9 mouse cellular contexts compared by ENCODE assay signal in genomic region chr11:49636449-49636848, GRCm38 (mm10). TPM values are rescaled to one million over a fixed set of nuclear protein-coding genes. Genes with fewer than 3 reads are reported as not detected.
DNase-seq lines count a peak whose midpoint lies in the region; ATAC-seq and TF ChIP-seq lines count a peak whose summit lies in the region.
"Had no signal": no experiment of that assay in that cellular context is flagged by ENCODE, and none has a peak within 500 bp of the region (broad histone marks: within the 10 kb centered on the region; RNA-seq: fewer than 3 reads in every experiment).

No protein-coding gene starts in this region.

- DNase-seq in cerebellum, adult 2 months, result no peak
- DNase-seq in cerebellum, adult 9-11 months, result no peak
- DNase-seq in lung, postnatal 0 days (ENCODE audit: low spot score), result no peak
- DNase-seq in lung, postnatal 10 days, result no peak
- no peak for DNase-seq in frontal cortex, postnatal 10 days (ENCODE audit: low spot score in 2 of 2)
- DNase-seq in frontal cortex, postnatal 36 days (ENCODE audit: low spot score in 2 of 2), result no peak

- TF ChIP-seq EP300 in lung, postnatal 0 days (IDR thresholded peaks at IDR 0.05), result no peak

- H3K4me3 ChIP-seq in cerebellum, adult 2 months (replicated peaks; ENCODE audit: insufficient read depth, low read depth, low read length), result no peak overlapping the region
- no peak overlapping the region for H3K4me3 ChIP-seq in lung, postnatal 0 days (ENCODE audit: low read depth, low read length)
- H3K4me3 ChIP-seq in hindbrain, embryonic 15.5 days, result no peak overlapping the region
- no peak overlapping the region for H3K4me3 ChIP-seq in small intestine, adult 2 months (ENCODE audit: low read depth, low read length)
- H3K4me3 ChIP-seq: erythroblast, embryonic 14.5 days had no signal

- TF ChIP-seq POLR2A in cerebellum, adult 2 months (IDR thresholded peaks at IDR 0.05; ENCODE audit: borderline replicate concordance, insufficient read depth, low read length), result no peak
- no peak for TF ChIP-seq POLR2A in small intestine, adult 2 months (IDR thresholded peaks at IDR 0.05; ENCODE audit: low read depth, low read length)

- no peaks in the 10 kb centered on the region for H3K36me3 ChIP-seq in lung, postnatal 0 days (ENCODE audit: insufficient read depth, low read length)
- H3K36me3 ChIP-seq in hindbrain, embryonic 15.5 days, result no peaks in the 10 kb centered on the region
- H3K36me3 ChIP-seq in small intestine, adult 2 months (ENCODE audit: control insufficient read depth, insufficient read depth, low read length), result no peaks in the 10 kb centered on the region

- TF ChIP-seq CTCF in cerebellum, adult 2 months (IDR thresholded peaks at IDR 0.05; ENCODE audit: borderline replicate concordance, insufficient read depth, low read depth, low read length), result peak; percentile 38; the same call in 1 of the 2 replicates
- TF ChIP-seq CTCF in lung, postnatal 0 days (IDR thresholded peaks at IDR 0.05), result peak; percentile 69
- TF ChIP-seq CTCF in small intestine, adult 2 months (IDR thresholded peaks at IDR 0.05; ENCODE audit: extremely low read depth, insufficient read length, insufficient replicate concordance, low read depth, low read length), result peak; percentile 29; the same call in 1 of the 2 replicates

- whole genome bisulfite sequencing in cerebellum, adult 2 months, result 1% methylated on average over 11 of the region's 11 CpGs
- 10% methylated on average over 11 of the region's 11 CpGs for WGBS in lung, postnatal 0 days
- WGBS in hindbrain, embryonic 15.5 days, result 4% methylated on average over 11 of the region's 11 CpGs
- 8% methylated on average over 11 of the region's 11 CpGs for WGBS in small intestine, adult 2 months

- no peak for ATAC-seq in lung, postnatal 0 days
- ATAC-seq in hindbrain, embryonic 15.5 days (ENCODE audit: low FRiP score, low read depth), result no peak

- no peaks in the 10 kb centered on the region; the same call in 1 of the 2 replicates for H3K27me3 ChIP-seq in cerebellum, adult 2 months (ENCODE audit: control insufficient read depth, insufficient read depth, low read length)
- H3K27me3 ChIP-seq in lung, postnatal 0 days (replicated peaks; ENCODE audit: insufficient read depth, low read length), result 0 out of 2 replicates have a peak, but pooled peaks cover 5% of the 10 kb centered on the region
- H3K27me3 ChIP-seq in hindbrain, embryonic 15.5 days, result peaks cover 46% of the 10 kb centered on the region
- no peaks in the 10 kb centered on the region; the same call in 1 of the 2 replicates for H3K27me3 ChIP-seq in small intestine, adult 2 months (ENCODE audit: control insufficient read depth, insufficient read depth, low read length)

- H3K9ac ChIP-seq in lung, postnatal 0 days (replicated peaks; ENCODE audit: low read depth), result no peak overlapping the region
- H3K9ac ChIP-seq in hindbrain, embryonic 15.5 days, result no peak overlapping the region

- H3K4me2 ChIP-seq in lung, postnatal 0 days (replicated peaks; ENCODE audit: low read depth, low read length), result no peak overlapping the region
- H3K4me2 ChIP-seq in hindbrain, embryonic 15.5 days, result peak overlapping the region; percentile 31

- H3K4me1 ChIP-seq in cerebellum, adult 2 months (ENCODE audit: control insufficient read depth, insufficient read depth, low read length), result no peaks in the 10 kb centered on the region; the same call in 1 of the 2 replicates
- H3K4me1 ChIP-seq in lung, postnatal 0 days (ENCODE audit: insufficient read depth, low read depth, low read length), result peaks cover 6% of the 10 kb centered on the region
- peaks cover 11% of the 10 kb centered on the region for H3K4me1 ChIP-seq in hindbrain, embryonic 15.5 days (replicated peaks)
- peaks cover 7% of the 10 kb centered on the region; the same call in 1 of the 2 replicates for H3K4me1 ChIP-seq in small intestine, adult 2 months (ENCODE audit: control insufficient read depth, insufficient read depth, insufficient read length, low read length)

- H3K9me3 ChIP-seq in lung, postnatal 0 days (ENCODE audit: low read length), result no peaks in the 10 kb centered on the region
- H3K9me3 ChIP-seq in hindbrain, embryonic 15.5 days, result no peaks in the 10 kb centered on the region

- no peak overlapping the region for H3K27ac ChIP-seq in cerebellum, adult 2 months (ENCODE audit: insufficient read depth, low read length)
- no peak overlapping the region for H3K27ac ChIP-seq in lung, postnatal 0 days (ENCODE audit: low read length)
- H3K27ac ChIP-seq in hindbrain, embryonic 15.5 days (replicated peaks), result no peak overlapping the region
- no peak overlapping the region for H3K27ac ChIP-seq in small intestine, adult 2 months (ENCODE audit: insufficient read depth, low read depth, low read length)

RNA-seq across cellular contexts. Expression of gene Scgb3a1, which starts 27.0 kb away (rescaled TPM):
- polyA plus RNA-seq in cerebellum, adult 2 months (2012; rRNA removed), result 0.40 TPM in 1 of 2 replicates, not detected in the other
- polyA plus RNA-seq in lung, postnatal 0 days (2015; fragmentation: Nextera tagmentation; extraction: Ambion mirVana), result 261 and 341 TPM in 2 replicates
- 0.36 and 0.56 TPM in 2 replicates for polyA plus RNA-seq in hindbrain, embryonic 15.5 days (2015; fragmentation: Nextera tagmentation; extraction: Ambion mirVana)
- polyA plus RNA-seq in small intestine, adult 2 months (2012; rRNA removed), result 3.4 and 19.7 TPM in 2 replicates
- polyA plus RNA-seq: erythroblast, embryonic 14.5 days had no signal

RNA-seq across cellular contexts. Expression of gene Flt4, which starts 27.4 kb away (rescaled TPM):
- 2.2 and 2.3 TPM in 2 replicates for polyA plus RNA-seq in cerebellum, adult 2 months (2012; rRNA removed)
- 9.7 and 9.8 TPM in 2 replicates for polyA plus RNA-seq in lung, postnatal 0 days (2015; fragmentation: Nextera tagmentation; extraction: Ambion mirVana)
- 2.0 and 2.1 TPM in 2 replicates for polyA plus RNA-seq in hindbrain, embryonic 15.5 days (2015; fragmentation: Nextera tagmentation; extraction: Ambion mirVana)
- polyA plus RNA-seq in small intestine, adult 2 months (2012; rRNA removed), result 3.2 and 8.6 TPM in 2 replicates
